Mouse (Mus musculus) testis, adult 2 months (tissue): ENCODE measurements at regions not wholly inside any gene's neighbourhood (a gene's known extent, or its start where the extent isn't known, plus 50 kb on each side); places are given as distances from the start of the nearest gene placed in this dataset.

ENCODE experiments used
- CTCF ChIP-seq: fragments of 200-500 bp; IDR thresholded peaks from 2 replicates; pipeline ENCODE4 v1.5.1; 2012; ENCODE audit warnings: low read depth, mild to moderate bottlenecking, inconsistent platforms, low read length, moderate library complexity; ENCODE audit not compliant: control insufficient read depth, insufficient read depth, insufficient replicate concordance
- POLR2A ChIP-seq: fragments of 200-500 bp; IDR thresholded peaks from 2 replicates; pipeline ENCODE4 v1.6.1; 2012; ENCODE audit warnings: low read depth, mild to moderate bottlenecking, inconsistent platforms, low read length, moderate library complexity; ENCODE audit not compliant: control insufficient read depth

DNA sequence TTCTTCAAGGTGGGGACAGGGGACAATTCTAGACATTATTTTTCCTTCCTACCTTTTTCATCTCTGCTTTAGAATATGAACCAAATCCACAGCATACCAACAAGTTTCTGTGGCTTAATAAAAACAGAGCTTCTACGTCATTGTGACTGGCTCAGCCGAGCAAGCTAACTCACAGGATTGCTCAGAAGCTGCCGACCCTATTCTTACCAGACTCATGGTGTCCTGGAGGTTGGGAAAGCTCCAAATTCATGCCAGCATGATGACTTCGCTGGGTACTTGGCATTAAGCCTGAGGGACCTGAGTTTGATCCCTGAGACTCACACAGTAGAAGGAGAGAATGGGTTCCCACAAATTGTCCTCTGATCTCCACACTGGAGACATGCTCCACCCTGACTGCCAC is 253.1 kb upstream of the Tbl1xr1 start:
- TF ChIP-seq CTCF = no peak
- no peak for TF ChIP-seq POLR2A
